Mouse (Mus musculus) left cerebral cortex, adult 2 months (tissue): ENCODE measurements around the gene Scamp4. TPM values are rescaled to one million over a fixed set of nuclear protein-coding genes. Genes with fewer than 3 reads are reported as not detected.
A peak's percentile ranks its signal among the peaks of the same experiment; 100 is the strongest.

Experiments used
- DNase-seq, 2 experiments: peaks; one replicate each; pipeline ENCODE4 v3.0.0; 2021 to 2022; ENCODE audit warnings: low spot score in 2 of 2, mixed read lengths in 1 of 2; ENCODE audit errors: extremely low spot score in 1 of 2
- H3K27ac ChIP-seq: fragments of 200-600 bp; 2 replicates; pipeline ENCODE4 v1.8.1; 2022
- H3K4me3 ChIP-seq: fragments of 200-600 bp; 2 replicates; pipeline ENCODE4 v1.8.1; 2022
- CTCF ChIP-seq: fragments of 200-600 bp; IDR thresholded peaks from 2 replicates; pipeline ENCODE4 v1.8.1; 2022; ENCODE audit warnings: antibody characterized with exemption, mild to moderate bottlenecking, moderate library complexity
- intact Hi-C: fragments of 180-260 bp; cut with DNase I; formaldehyde crosslinking; loops from one replicate; pipeline ENCODE4 v1.15.1; 2025
- total RNA-seq, 2 experiments: library from RNA; stranded (reverse); gene quantifications; 2 replicates each; pipeline ENCODE4 v1.2.3; 2021

Gene Scamp4
- total RNA-seq, 2 experiments from 2014 or later, result 41.5 to 44.8 TPM

GRCm38 (mm10) chr10:80584045-80584488 lies 18.6 kb upstream of the Scamp4 start:
- peak overlapping the region; percentile 28; the same call in 1 of the 2 replicates for H3K27ac ChIP-seq
- intact Hi-C loops, result no loop called here
- no peak overlapping the region for H3K4me3 ChIP-seq
- no peak for DNase-seq
- TF ChIP-seq CTCF, result no peak

GRCm38 (mm10) chr10:80584642-80585552 lies 17.8 kb upstream of the Scamp4 start:
- peak overlapping the region; percentile 28; the same call in 1 of the 2 replicates for H3K27ac ChIP-seq
- no peak for TF ChIP-seq CTCF
- H3K4me3 ChIP-seq, result no peak overlapping the region
- DNase-seq, result no peak
- intact Hi-C loops, result no loop called here

- DNase-seq, result no peak
- peak overlapping the region; percentile 81; the same call in 1 of the 2 replicates for H3K27ac ChIP-seq
- TF ChIP-seq CTCF, result no peak
- H3K4me3 ChIP-seq, result no peak overlapping the region
- intact Hi-C loops, result no loop called here
These were observed 17.1 kb upstream of the Scamp4 start for GRCm38 (mm10) chr10:80585581-80585980.

- intact Hi-C loops, result no loop called here
- Histone ChIP-seq H3K27ac (peak overlapping the region; percentile 81), H3K4me3 (peak overlapping the region; percentile 32)
- DNase-seq, result no peak
- TF ChIP-seq CTCF, result no peak
These were observed 16.0 kb upstream of the Scamp4 start for GRCm38 (mm10) chr10:80586407-80587304.

- intact Hi-C loops, result no loop called here
- H3K27ac ChIP-seq, result peak overlapping the region; percentile 81
These were observed 15.4 kb upstream of the Scamp4 start for GRCm38 (mm10) chr10:80587305-80587657.

GRCm38 (mm10) chr10:80589127-80589878 lies 13.4 kb upstream of the Scamp4 start:
- no peak for TF ChIP-seq CTCF
- Histone ChIP-seq H3K27ac (peak overlapping the region; percentile 85), H3K4me3 (peak overlapping the region; percentile 86)
- intact Hi-C loops, result no loop called here
- no peak for DNase-seq

More at GRCm38 (mm10) chr10:80587305-80587657, 15.4 kb upstream of the Scamp4 start:
- no peak for TF ChIP-seq CTCF
- H3K4me3 ChIP-seq, result peak overlapping the region; percentile 32
- no peak for DNase-seq

- intact Hi-C loops, result no loop called here
- H3K4me3 ChIP-seq, result peak within 1 kb of the TSS; percentile 86
- H3K27ac ChIP-seq, result peak within 1 kb of the TSS; percentile 85
- DNase-seq, result peak; percentile 91 to 92
- no peak for TF ChIP-seq CTCF
These were observed 12.5 kb upstream of the Scamp4 start, which contains the start of gene Abhd17a for GRCm38 (mm10) chr10:80589879-80590854. TSS of gene Abhd17a (minus strand) at chr10:80590341.

- no peak for TF ChIP-seq CTCF
- no peak for DNase-seq
- intact Hi-C loops, result no loop called here
- no peak overlapping the region for H3K4me3 ChIP-seq
- H3K27ac ChIP-seq, result no peak overlapping the region
These were observed 6.4 kb upstream of the Scamp4 start for GRCm38 (mm10) chr10:80596318-80596717.

- peak overlapping the region; percentile 97 for H3K27ac ChIP-seq
- intact Hi-C loops, result loop anchor here (1.0 kb wide), 1 partner anchor 19 kb away; the partner anchor contains the start of gene Csnk1g2
- DNase-seq, result no peak
- peak overlapping the region; percentile 95 for H3K4me3 ChIP-seq
- TF ChIP-seq CTCF, result no peak
These were observed 692 bp downstream of the Scamp4 start for GRCm38 (mm10) chr10:80603364-80603763.

GRCm38 (mm10) chr10:80604001-80604509 lies 1.4 kb downstream of the Scamp4 start:
- DNase-seq, result no peak
- Histone ChIP-seq H3K4me3 (peak overlapping the region; percentile 95), H3K27ac (peak overlapping the region; percentile 97)
- no peak for TF ChIP-seq CTCF
- intact Hi-C loops, result no loop called here
